Mouse (Mus musculus): Measurements from ENCODE around the gene Ctdsp1. TPM values are rescaled to one million over a fixed set of nuclear protein-coding genes. Genes with fewer than 3 reads are reported as not detected.
A peak's percentile ranks its signal among the peaks of the same experiment; 100 is the strongest.

Ctdsp1 gene
- total RNA-seq, 2 experiments from 2014 or later, result 26.8 to 84.0 TPM

- ATAC-seq (replicated peaks; ENCODE audit: low FRiP score, low TSS enrichment, poor library complexity, severe bottlenecking), result no peak
Observed at GRCm38 (mm10) chr1:74434596-74434995, 43.3 kb downstream of the Ctdsp1 start.

- peak; percentile 85 for ATAC-seq (replicated peaks; ENCODE audit: low FRiP score, low TSS enrichment, poor library complexity, severe bottlenecking)
Observed at GRCm38 (mm10) chr1:74435563-74435962, 44.3 kb downstream of the Ctdsp1 start.

GRCm38 (mm10) chr1:74437702-74438427 is 46.6 kb downstream of the Ctdsp1 start:
- no peak for ATAC-seq (replicated peaks; ENCODE audit: low FRiP score, low TSS enrichment, poor library complexity, severe bottlenecking)

GRCm38 (mm10) chr1:74439166-74439876 is 48.0 kb downstream of the Ctdsp1 start:
- ATAC-seq (replicated peaks; ENCODE audit: low FRiP score, low TSS enrichment, poor library complexity, severe bottlenecking), result no peak

GRCm38 (mm10) chr1:74444538-74444937 is 53.2 kb downstream of the Ctdsp1 start:
- no peak for ATAC-seq (replicated peaks; ENCODE audit: low FRiP score, low TSS enrichment, poor library complexity, severe bottlenecking)

Other genes starting within 250 kb of the Ctdsp1 start
- gene Cxcr2, start 237.5 kb upstream of the Ctdsp1 start, total RNA-seq (2014; fragmentation: Nextera tagmentation), result 1.5 TPM in 1 of 2 replicates, not detected in the other
- gene Cxcr2, start 237.5 kb upstream of the Ctdsp1 start, total RNA-seq (2017), result 0.38 and 0.57 TPM in 2 replicates
- not detected in 2 replicates for gene Cxcr1, start 196.9 kb upstream of the Ctdsp1 start, total RNA-seq (2014; fragmentation: Nextera tagmentation)
- gene Cxcr1, start 196.9 kb upstream of the Ctdsp1 start, total RNA-seq (2017), result not detected in 2 replicates
- gene Arpc2, start 155.4 kb upstream of the Ctdsp1 start, total RNA-seq (2014; fragmentation: Nextera tagmentation), result 211 and 242 TPM in 2 replicates
- 228 and 233 TPM in 2 replicates for gene Arpc2, start 155.4 kb upstream of the Ctdsp1 start, total RNA-seq (2017)
- gene Gpbar1, start 113.0 kb upstream of the Ctdsp1 start, total RNA-seq (2014; fragmentation: Nextera tagmentation), result 1.0 TPM in 1 of 2 replicates, not detected in the other
- gene Gpbar1, start 113.0 kb upstream of the Ctdsp1 start, total RNA-seq (2017), result not detected in 2 replicates
- 78.9 and 90.5 TPM in 2 replicates for gene Aamp, start 106.8 kb upstream of the Ctdsp1 start, total RNA-seq (2014; fragmentation: Nextera tagmentation)
- gene Aamp, start 106.8 kb upstream of the Ctdsp1 start, total RNA-seq (2017), result 84.4 and 95.3 TPM in 2 replicates
- 22.4 and 50.1 TPM in 2 replicates for gene Pnkd, start 106.6 kb upstream of the Ctdsp1 start, total RNA-seq (2014; fragmentation: Nextera tagmentation)
- gene Pnkd, start 106.6 kb upstream of the Ctdsp1 start, total RNA-seq (2017), result 14.1 and 22.8 TPM in 2 replicates
- gene Tmbim1, start 85.9 kb upstream of the Ctdsp1 start, total RNA-seq (2014; fragmentation: Nextera tagmentation), result 10.1 and 16.8 TPM in 2 replicates
- gene Tmbim1, start 85.9 kb upstream of the Ctdsp1 start, total RNA-seq (2017), result 13.6 and 13.9 TPM in 2 replicates
- gene Catip, start 29.4 kb upstream of the Ctdsp1 start, total RNA-seq (2014; fragmentation: Nextera tagmentation), result not detected in 2 replicates
- not detected in 2 replicates for gene Catip, start 29.4 kb upstream of the Ctdsp1 start, total RNA-seq (2017)
- not detected in 2 replicates for gene Slc11a1, start 16.3 kb upstream of the Ctdsp1 start, total RNA-seq (2014; fragmentation: Nextera tagmentation)
- 0.42 TPM in 1 of 2 replicates, not detected in the other for gene Slc11a1, start 16.3 kb upstream of the Ctdsp1 start, total RNA-seq (2017)
- not detected in 2 replicates for gene Vil1, start 17.9 kb downstream of the Ctdsp1 start, total RNA-seq (2014; fragmentation: Nextera tagmentation)
- gene Vil1, start 17.9 kb downstream of the Ctdsp1 start, total RNA-seq (2017), result not detected in 2 replicates
- 65.5 and 83.3 TPM in 2 replicates for gene Cnot9, start 114.5 kb downstream of the Ctdsp1 start, total RNA-seq (2014; fragmentation: Nextera tagmentation)
- gene Cnot9, start 114.5 kb downstream of the Ctdsp1 start, total RNA-seq (2017), result 122 and 130 TPM in 2 replicates
- gene Plcd4, start 151.4 kb downstream of the Ctdsp1 start, total RNA-seq (2014; fragmentation: Nextera tagmentation), result not detected in 2 replicates
- gene Plcd4, start 151.4 kb downstream of the Ctdsp1 start, total RNA-seq (2017), result 0.33 TPM in 1 of 2 replicates, not detected in the other
- 31.1 and 40.1 TPM in 2 replicates for gene Usp37, start 152.8 kb downstream of the Ctdsp1 start, total RNA-seq (2014; fragmentation: Nextera tagmentation)
- gene Usp37, start 152.8 kb downstream of the Ctdsp1 start, total RNA-seq (2017), result 39.9 and 70.7 TPM in 2 replicates
- gene Zfp142, start 196.7 kb downstream of the Ctdsp1 start, total RNA-seq (2014; fragmentation: Nextera tagmentation), result 26.5 and 29.8 TPM in 2 replicates
- 12.3 and 13.8 TPM in 2 replicates for gene Zfp142, start 196.7 kb downstream of the Ctdsp1 start, total RNA-seq (2017)
- gene Bcs1l, start 196.8 kb downstream of the Ctdsp1 start, total RNA-seq (2014; fragmentation: Nextera tagmentation), result 27.8 and 29.7 TPM in 2 replicates
- gene Bcs1l, start 196.8 kb downstream of the Ctdsp1 start, total RNA-seq (2017), result 14.4 and 21.1 TPM in 2 replicates
- 38.6 and 49.9 TPM in 2 replicates for gene Rnf25, start 209.9 kb downstream of the Ctdsp1 start, total RNA-seq (2014; fragmentation: Nextera tagmentation)
- gene Rnf25, start 209.9 kb downstream of the Ctdsp1 start, total RNA-seq (2017), result 22.7 and 26.5 TPM in 2 replicates
- 0.20 and 0.82 TPM in 2 replicates for gene Stk36, start 209.9 kb downstream of the Ctdsp1 start, total RNA-seq (2014; fragmentation: Nextera tagmentation)
- not detected in 2 replicates for gene Stk36, start 209.9 kb downstream of the Ctdsp1 start, total RNA-seq (2017)